Comparison of ENCODE assay signal across 8 mouse cellular contexts in the genomic region with DNA sequence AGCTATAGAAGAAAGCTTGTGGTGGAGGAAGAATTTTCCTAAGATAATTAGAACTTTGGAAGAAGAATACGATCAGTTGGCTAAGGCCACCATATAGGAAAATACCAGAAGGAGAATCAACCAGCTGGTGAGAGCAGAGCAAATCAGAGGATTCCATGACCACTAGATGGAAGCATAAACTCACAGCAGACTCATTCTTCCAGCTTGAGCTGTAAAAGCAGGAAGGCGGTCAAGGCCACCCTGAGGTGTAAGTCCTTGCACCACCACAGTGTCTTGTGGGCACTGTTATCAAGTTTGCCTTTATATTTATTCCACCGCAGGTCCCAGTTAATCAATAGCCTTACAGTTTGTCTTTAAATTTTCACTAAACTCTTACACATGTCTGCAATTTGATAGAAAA.
A peak's percentile ranks its signal among the peaks of the same experiment; 100 is the strongest.
DNase-seq lines count a peak whose midpoint lies in the region; ATAC-seq and TF ChIP-seq lines count a peak whose summit lies in the region.

No protein-coding gene starts in this region.

- no peak overlapping the region for H3K9ac ChIP-seq in heart, embryonic 11.5 days (ENCODE audit: low read depth, low read length)
- H3K9ac ChIP-seq in kidney, postnatal 0 days (ENCODE audit: low read depth, low read length): no peak overlapping the region

- no peak overlapping the region for H3K4me2 ChIP-seq in heart, embryonic 11.5 days
- no peak overlapping the region for H3K4me2 ChIP-seq in kidney, postnatal 0 days (ENCODE audit: low read length)

- no peaks in the 10 kb centered on the region for H3K27me3 ChIP-seq in heart, embryonic 11.5 days (ENCODE audit: control insufficient read depth, insufficient read depth, low read length)
- no peaks in the 10 kb centered on the region for H3K27me3 ChIP-seq in kidney, postnatal 0 days (ENCODE audit: insufficient read depth, low read length)
- H3K27me3 ChIP-seq in small intestine, adult 2 months (ENCODE audit: control insufficient read depth, insufficient read depth, low read length): no peaks in the 10 kb centered on the region; the same call in 1 of the 2 replicates

- DNase-seq in A20 (ENCODE audit: low read depth, low spot score): peak; percentile 73
- DNase-seq in MN1 (ENCODE audit: low spot score): peak; percentile 78
- DNase-seq in cerebellum, postnatal 14 days: peak; percentile 72 to 78
- DNase-seq in kidney, postnatal 0 days (ENCODE audit: low spot score): peak; percentile 90
- DNase-seq in lung, postnatal 14 days: peak; percentile 17

- TF ChIP-seq CTCF in kidney, postnatal 0 days (IDR thresholded peaks at IDR 0.05; ENCODE audit: low read depth): peak; percentile 91
- TF ChIP-seq CTCF in small intestine, adult 2 months (IDR thresholded peaks at IDR 0.05; ENCODE audit: extremely low read depth, insufficient read length, insufficient replicate concordance, low read depth, low read length): peak; percentile 32; the same call in 1 of the 2 replicates

- no peak overlapping the region for H3K27ac ChIP-seq in heart, embryonic 11.5 days (ENCODE audit: low read depth, low read length)
- no peak overlapping the region for H3K27ac ChIP-seq in kidney, postnatal 0 days
- no peak overlapping the region for H3K27ac ChIP-seq in small intestine, adult 2 months (ENCODE audit: insufficient read depth, low read depth, low read length)

- 0 out of 2 replicates have a peak, but pooled peaks have one; percentile 63 for ATAC-seq in heart, embryonic 11.5 days (replicated peaks; ENCODE audit: insufficient number of reproducible peaks, low FRiP score, low TSS enrichment)
- peak; percentile 80 for ATAC-seq in kidney, postnatal 0 days (replicated peaks; ENCODE audit: low FRiP score, low read depth)
- ATAC-seq in monocyte, adult 5-6 weeks (replicated peaks; ENCODE audit: insufficient number of reproducible peaks, low FRiP score, low TSS enrichment, poor library complexity, severe bottlenecking): no peak

- no peaks in the 10 kb centered on the region for H3K9me3 ChIP-seq in heart, embryonic 11.5 days (replicated peaks; ENCODE audit: control insufficient read depth, low read length)
- H3K9me3 ChIP-seq in kidney, postnatal 0 days (replicated peaks; ENCODE audit: low read length): no peaks in the 10 kb centered on the region

- no peak for TF ChIP-seq POLR2A in small intestine, adult 2 months (IDR thresholded peaks at IDR 0.05; ENCODE audit: low read depth, low read length)

- no peaks in the 10 kb centered on the region for H3K36me3 ChIP-seq in heart, embryonic 11.5 days (ENCODE audit: control insufficient read depth, insufficient read depth, low read length)
- H3K36me3 ChIP-seq in kidney, postnatal 0 days (ENCODE audit: insufficient read depth, low read length): no peaks in the 10 kb centered on the region
- no peaks in the 10 kb centered on the region for H3K36me3 ChIP-seq in small intestine, adult 2 months (ENCODE audit: control insufficient read depth, insufficient read depth, low read length)

- no peaks in the 10 kb centered on the region for H3K4me1 ChIP-seq in heart, embryonic 11.5 days (ENCODE audit: control insufficient read depth, insufficient read depth, low read length)
- no peaks in the 10 kb centered on the region for H3K4me1 ChIP-seq in kidney, postnatal 0 days (replicated peaks; ENCODE audit: insufficient read depth, low read length)
- H3K4me1 ChIP-seq in small intestine, adult 2 months (ENCODE audit: control insufficient read depth, insufficient read depth, insufficient read length, low read length): no peaks in the 10 kb centered on the region

- H3K4me3 ChIP-seq in heart, embryonic 11.5 days (ENCODE audit: low read depth, low read length): no peak overlapping the region
- no peak overlapping the region for H3K4me3 ChIP-seq in kidney, postnatal 0 days (replicated peaks; ENCODE audit: low read depth, low read length)
- H3K4me3 ChIP-seq in small intestine, adult 2 months (ENCODE audit: low read depth, low read length): no peak overlapping the region

- 25% methylated on average over 3 of the region's 3 CpGs for WGBS in heart, embryonic 11.5 days (ENCODE audit: insufficient replicate concordance)
- WGBS in kidney, postnatal 0 days: 25% methylated on average over 3 of the region's 3 CpGs
- WGBS in small intestine, adult 2 months: 12% methylated on average over 3 of the region's 3 CpGs

Comparison
In these comparisons a context has a peak if more than half of its experiments do, and no peak if none do; other contexts are left out.
1. DNase-seq: peak in every context shown above with its lines; median percentile 90 in kidney, postnatal 0 days; 78 in MN1; 75 in cerebellum, postnatal 14 days; 73 in A20; 17 in lung, postnatal 14 days.